Mouse (Mus musculus) liver, postnatal 0 days (tissue): Measurements from ENCODE around the gene Mid2.

ENCODE experiments used
- CTCF ChIP-seq: sonication (generic); IDR thresholded peaks from 2 replicates; pipeline ENCODE4 v1.5.1; 2016; ENCODE audit warnings: antibody characterized with exemption, low read depth
- EP300 ChIP-seq: IDR thresholded peaks from 2 replicates; pipeline ENCODE4 v1.6.1; 2016; ENCODE audit warnings: antibody characterized with exemption, low read depth, mild to moderate bottlenecking

DNA sequence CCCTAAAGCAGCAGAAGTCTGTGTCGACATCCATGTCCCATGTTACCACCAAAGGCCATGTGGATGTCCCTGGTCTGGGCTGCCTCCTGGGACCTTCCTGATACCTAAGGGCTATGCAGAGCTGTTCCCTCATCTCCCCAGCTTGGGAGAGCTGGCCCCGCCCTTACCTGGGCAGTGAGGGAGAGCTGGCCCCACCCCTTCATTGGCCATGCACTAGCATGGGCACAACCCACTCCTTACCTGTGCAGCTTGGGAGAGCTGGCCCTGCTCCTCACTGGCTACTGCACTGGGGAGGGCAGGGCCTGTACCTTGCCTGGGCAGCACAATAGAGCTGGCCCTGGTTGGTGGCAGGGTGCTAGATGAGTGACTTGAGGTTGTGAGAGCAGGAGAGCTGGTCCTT lies 140.9 kb downstream of the Mid2 start:
- TF ChIP-seq CTCF (no peak), EP300 (no peak)
